Mouse (Mus musculus): Measurements from ENCODE around the gene Palm3. TPM values are rescaled to one million over a fixed set of nuclear protein-coding genes. Genes with fewer than 3 reads are reported as not detected.

Gene Palm3
- polyA plus RNA-seq, 1 experiment = 0.89 TPM

- Histone ChIP-seq H3K4me1 (ENCODE audit: control insufficient read depth, insufficient read depth, low read length) (no peaks in the 10 kb centered on the region), H3K4me3 (replicated peaks; ENCODE audit: extremely low read depth, low read depth, low read length) (no peak overlapping the region)
- DNase-seq = no peak
- TF ChIP-seq POLR2A (IDR thresholded peaks at IDR 0.05; ENCODE audit: borderline replicate concordance, extremely low read depth, low read depth, low read length) (no peak), CTCF (IDR thresholded peaks at IDR 0.05; ENCODE audit: insufficient read depth, low read length) (no peak)
- 19% methylated on average over 3 of the region's 3 CpGs for WGBS
Measured at GRCm38 (mm10) chr8:84052746-84053145, 31.5 kb downstream of the Palm3 start.

- 85% methylated on average over 5 of the region's 5 CpGs for WGBS
- no peaks in the 10 kb centered on the region for H3K4me1 ChIP-seq (ENCODE audit: control insufficient read depth, insufficient read depth, low read length)
- DNase-seq = no peak
- H3K4me3 ChIP-seq (replicated peaks; ENCODE audit: extremely low read depth, low read depth, low read length) = no peak overlapping the region
- TF ChIP-seq CTCF (IDR thresholded peaks at IDR 0.05; ENCODE audit: insufficient read depth, low read length) (no peak), POLR2A (IDR thresholded peaks at IDR 0.05; ENCODE audit: borderline replicate concordance, extremely low read depth, low read depth, low read length) (no peak)
Measured at GRCm38 (mm10) chr8:84053229-84053628, 32.0 kb downstream of the Palm3 start.

GRCm38 (mm10) chr8:84057827-84058226 lies 36.6 kb downstream of the Palm3 start:
- no peak overlapping the region for H3K4me3 ChIP-seq (replicated peaks; ENCODE audit: extremely low read depth, low read depth, low read length)
- no peaks in the 10 kb centered on the region for H3K4me1 ChIP-seq (ENCODE audit: control insufficient read depth, insufficient read depth, low read length)
- 97% methylated on average over 1 of the region's 1 CpGs for WGBS
- no peak for DNase-seq
- TF ChIP-seq POLR2A (IDR thresholded peaks at IDR 0.05; ENCODE audit: borderline replicate concordance, extremely low read depth, low read depth, low read length) (no peak), CTCF (IDR thresholded peaks at IDR 0.05; ENCODE audit: insufficient read depth, low read length) (no peak)

GRCm38 (mm10) chr8:84059226-84059625 lies 38.0 kb downstream of the Palm3 start:
- WGBS = 90% methylated on average over 2 of the region's 2 CpGs
- DNase-seq = no peak
- Histone ChIP-seq H3K4me1 (ENCODE audit: control insufficient read depth, insufficient read depth, low read length) (no peaks in the 10 kb centered on the region), H3K4me3 (replicated peaks; ENCODE audit: extremely low read depth, low read depth, low read length) (no peak overlapping the region)
- TF ChIP-seq CTCF (IDR thresholded peaks at IDR 0.05; ENCODE audit: insufficient read depth, low read length) = no peak
- no peak for TF ChIP-seq POLR2A (IDR thresholded peaks at IDR 0.05; ENCODE audit: borderline replicate concordance, extremely low read depth, low read depth, low read length)

- no peaks in the 10 kb centered on the region for H3K4me1 ChIP-seq (ENCODE audit: control insufficient read depth, insufficient read depth, low read length)
- no peak overlapping the region for H3K4me3 ChIP-seq (replicated peaks; ENCODE audit: extremely low read depth, low read depth, low read length)
- WGBS = 79% methylated on average over 2 of the region's 2 CpGs
- DNase-seq = no peak
- no peak for TF ChIP-seq POLR2A (IDR thresholded peaks at IDR 0.05; ENCODE audit: borderline replicate concordance, extremely low read depth, low read depth, low read length)
- no peak for TF ChIP-seq CTCF (IDR thresholded peaks at IDR 0.05; ENCODE audit: insufficient read depth, low read length)
Measured at GRCm38 (mm10) chr8:84060245-84060644, 39.0 kb downstream of the Palm3 start.

- 44% methylated on average over 8 of the region's 8 CpGs for WGBS
- H3K4me1 ChIP-seq (ENCODE audit: control insufficient read depth, insufficient read depth, low read length) = peaks cover 4% of the 10 kb centered on the region; the same call in 1 of the 2 replicates
- DNase-seq = no peak
- TF ChIP-seq CTCF (IDR thresholded peaks at IDR 0.05; ENCODE audit: insufficient read depth, low read length) (no peak), POLR2A (IDR thresholded peaks at IDR 0.05; ENCODE audit: borderline replicate concordance, extremely low read depth, low read depth, low read length) (no peak)
- H3K4me3 ChIP-seq (replicated peaks; ENCODE audit: extremely low read depth, low read depth, low read length) = no peak overlapping the region
Measured at GRCm38 (mm10) chr8:84063861-84064610, 42.8 kb downstream of the Palm3 start.

GRCm38 (mm10) chr8:84065037-84065436 lies 43.8 kb downstream of the Palm3 start, which contains the start of gene Gm10643:
TSS of gene Gm10643 (minus strand) at chr8:84065137.
- H3K4me3 ChIP-seq (replicated peaks; ENCODE audit: extremely low read depth, low read depth, low read length) = peak within 1 kb of the TSS; percentile 55
- WGBS = 84% methylated on average over 1 of the region's 1 CpGs
- DNase-seq = no peak
- H3K4me1 ChIP-seq (ENCODE audit: control insufficient read depth, insufficient read depth, low read length) = peaks cover 7% of the 10 kb centered on the region
- TF ChIP-seq CTCF (IDR thresholded peaks at IDR 0.05; ENCODE audit: insufficient read depth, low read length) (no peak), POLR2A (IDR thresholded peaks at IDR 0.05; ENCODE audit: borderline replicate concordance, extremely low read depth, low read depth, low read length) (no peak)

- 15% methylated on average over 5 of the region's 5 CpGs for WGBS
- Histone ChIP-seq H3K4me3 (replicated peaks; ENCODE audit: extremely low read depth, low read depth, low read length) (peak overlapping the region; percentile 55), H3K4me1 (ENCODE audit: control insufficient read depth, insufficient read depth, low read length) (peaks cover 7% of the 10 kb centered on the region)
- TF ChIP-seq CTCF (IDR thresholded peaks at IDR 0.05; ENCODE audit: insufficient read depth, low read length) = no peak
- no peak for TF ChIP-seq POLR2A (IDR thresholded peaks at IDR 0.05; ENCODE audit: borderline replicate concordance, extremely low read depth, low read depth, low read length)
- no peak for DNase-seq
Measured at GRCm38 (mm10) chr8:84065457-84066072, 44.3 kb downstream of the Palm3 start.

GRCm38 (mm10) chr8:84066291-84066930 lies 45.1 kb downstream of the Palm3 start, which contains the start of gene Rfx1:
TSS of gene Rfx1 (plus strand) at chr8:84066834.
- TF ChIP-seq CTCF (IDR thresholded peaks at IDR 0.05; ENCODE audit: insufficient read depth, low read length) = no peak
- peak; percentile 92; the same call in 1 of the 2 replicates for TF ChIP-seq POLR2A (IDR thresholded peaks at IDR 0.05; ENCODE audit: borderline replicate concordance, extremely low read depth, low read depth, low read length)
- WGBS = under 1% methylated on average over 51 of the region's 51 CpGs
- peak; percentile 99 for DNase-seq
- H3K4me1 ChIP-seq (ENCODE audit: control insufficient read depth, insufficient read depth, low read length) = peaks cover 7% of the 10 kb centered on the region
- H3K4me3 ChIP-seq (replicated peaks; ENCODE audit: extremely low read depth, low read depth, low read length) = peak within 1 kb of the TSS; percentile 68
